Mouse (Mus musculus) hindbrain, embryonic 10.5 days (tissue): ENCODE measurements around the gene Trpv4. TPM values are rescaled to one million over a fixed set of nuclear protein-coding genes. Genes with fewer than 3 reads are reported as not detected.

ENCODE experiments used
- DNase-seq: peaks from one replicate; pipeline ENCODE4 v3.0.0-alpha.2; 2017; ENCODE audit warnings: low spot score
- H3K27ac ChIP-seq: fragments of 300-500 bp; sonication (generic); 2 replicates; pipeline ENCODE4 v1.5.1; 2016; ENCODE audit warnings: mild to moderate bottlenecking, moderate library complexity
- H3K27me3 ChIP-seq: fragments of 300-500 bp; sonication (generic); 2 replicates; pipeline ENCODE4 v1.6.1; 2016; ENCODE audit warnings: mild to moderate bottlenecking; ENCODE audit not compliant: poor library complexity, insufficient read depth, severe bottlenecking
- H3K36me3 ChIP-seq: fragments of 300-500 bp; sonication (generic); 2 replicates; pipeline ENCODE4 v1.6.1; 2016; ENCODE audit warnings: mild to moderate bottlenecking, moderate library complexity
- H3K4me1 ChIP-seq: fragments of 300-500 bp; sonication (generic); replicated peaks from 2 replicates; pipeline ENCODE4 v1.6.1; 2016; ENCODE audit warnings: mild to moderate bottlenecking
- H3K4me3 ChIP-seq: fragments of 300-500 bp; sonication (generic); 2 replicates; pipeline ENCODE4 v1.5.1; 2016; ENCODE audit warnings: mild to moderate bottlenecking, moderate library complexity
- H3K9me3 ChIP-seq: fragments of 300-500 bp; sonication (generic); 2 replicates; pipeline ENCODE4 v1.6.1; 2016; ENCODE audit warnings: mild to moderate bottlenecking, moderate library complexity
- WGBS: fragments of 180-500 bp; shearing (Covaris S2); methylation state at CpG from one replicate; pipeline ENCODE4 v1.1.7; 2016; 5-methylcytosine and 5-hydroxymethylcytosine counted together
- polyA plus RNA-seq: library from polyadenylated mRNA; unstranded; fragments of >200 nt; fragmentation: Nextera tagmentation; extraction: Ambion mirVana; gene quantifications from 2 replicates; pipeline ENCODE4 v1.2.1, GENCODE M21; 2016

Trpv4 gene
- polyA plus RNA-seq, 1 experiment from 2014 or later, result 0.64 TPM

DNA sequence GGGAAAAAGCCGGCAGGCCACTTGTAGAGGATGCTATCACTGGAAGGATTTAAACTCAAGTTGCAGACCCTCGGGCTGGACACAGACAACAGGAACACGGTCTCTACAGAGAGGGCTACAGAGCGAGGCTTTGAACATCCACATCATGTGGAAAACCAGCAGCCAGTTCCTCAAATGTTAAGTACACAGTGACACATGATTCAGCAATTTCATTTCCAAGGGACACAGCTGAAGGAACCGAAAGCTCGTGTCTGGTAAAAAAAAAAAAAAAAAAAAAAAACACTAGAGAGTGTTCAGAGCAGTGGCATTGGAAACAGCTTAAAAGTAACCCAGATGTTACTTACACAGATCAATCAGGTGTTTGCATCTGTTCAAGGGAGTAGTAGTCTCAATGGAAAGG lies 2.8 kb upstream of the Trpv4 start:
- 81% methylated on average over 6 of the region's 6 CpGs for WGBS
- no peak overlapping the region for H3K27ac ChIP-seq
- no peak for DNase-seq
- peaks cover 21% of the 10 kb centered on the region for H3K4me1 ChIP-seq
- no peak overlapping the region for H3K4me3 ChIP-seq
- H3K9me3 ChIP-seq, result no peaks in the 10 kb centered on the region
- no peaks in the 10 kb centered on the region for H3K36me3 ChIP-seq
- peaks cover 49% of the 10 kb centered on the region for H3K27me3 ChIP-seq

- H3K4me3 ChIP-seq, result peak overlapping the region; percentile 55
- peaks cover 14% of the 10 kb centered on the region for H3K4me1 ChIP-seq
- DNase-seq, result no peak
- no peaks in the 10 kb centered on the region for H3K36me3 ChIP-seq
- peaks cover 80% of the 10 kb centered on the region for H3K27me3 ChIP-seq
- H3K27ac ChIP-seq, result no peak overlapping the region
- WGBS, result 31% methylated on average over 10 of the region's 10 CpGs
- H3K9me3 ChIP-seq, result no peaks in the 10 kb centered on the region
Measured at GRCm38 (mm10) chr5:114657426-114657825, 795 bp downstream of the Trpv4 start.

- WGBS, result 79% methylated on average over 7 of the region's 7 CpGs
- H3K27me3 ChIP-seq, result peaks cover 84% of the 10 kb centered on the region
- no peak overlapping the region for H3K27ac ChIP-seq
- no peak overlapping the region for H3K4me3 ChIP-seq
- no peaks in the 10 kb centered on the region for H3K36me3 ChIP-seq
- H3K9me3 ChIP-seq, result no peaks in the 10 kb centered on the region
- H3K4me1 ChIP-seq, result peaks cover 22% of the 10 kb centered on the region
- DNase-seq, result no peak
Measured at GRCm38 (mm10) chr5:114656305-114656704, 1.9 kb downstream of the Trpv4 start.

GRCm38 (mm10) chr5:114655721-114656120 lies 2.5 kb downstream of the Trpv4 start:
- Histone ChIP-seq H3K36me3 (no peaks in the 10 kb centered on the region), H3K9me3 (no peaks in the 10 kb centered on the region), H3K4me3 (no peak overlapping the region), H3K27ac (no peak overlapping the region), H3K27me3 (peaks cover 87% of the 10 kb centered on the region), H3K4me1 (peaks cover 28% of the 10 kb centered on the region)
- no peak for DNase-seq
- 89% methylated on average over 5 of the region's 5 CpGs for WGBS

DNA sequence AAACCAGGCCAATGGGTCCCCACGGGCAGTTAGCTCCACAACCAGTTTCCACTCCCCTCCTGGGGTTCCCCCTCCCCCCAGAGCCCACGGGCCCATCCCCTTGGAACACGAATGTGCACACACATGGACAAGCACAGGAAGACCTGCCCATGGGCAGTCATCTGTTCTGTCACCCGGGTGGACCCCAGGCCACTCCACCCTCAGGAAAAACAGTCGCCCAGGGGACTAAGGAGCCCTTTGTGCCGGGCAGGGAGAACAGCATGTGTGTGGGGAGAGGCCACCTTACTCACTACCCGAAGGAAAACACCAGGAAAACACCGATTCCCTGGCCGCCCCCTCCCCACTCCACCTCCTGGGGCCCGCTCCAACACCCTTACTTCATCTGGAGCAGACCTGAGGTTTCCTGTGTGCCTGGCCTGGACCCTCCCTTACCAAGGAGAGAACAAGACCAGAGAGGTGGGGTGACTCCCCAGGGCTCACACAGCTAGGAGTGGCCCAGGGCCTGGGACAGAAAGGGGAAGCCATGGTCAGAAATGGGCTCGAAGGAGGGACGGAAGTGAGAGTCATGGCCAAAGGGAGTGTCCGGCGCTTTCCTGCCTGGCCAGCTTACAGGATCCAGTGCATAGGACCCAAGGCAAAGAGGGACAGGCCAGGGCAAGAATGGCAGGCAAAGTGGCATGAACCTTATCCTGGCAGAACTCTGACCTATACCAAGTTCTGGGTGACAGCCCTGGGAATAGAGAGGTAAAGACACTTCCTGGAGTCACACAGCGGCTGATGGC lies 4.4 kb downstream of the Trpv4 start:
- Histone ChIP-seq H3K36me3 (no peaks in the 10 kb centered on the region), H3K4me3 (no peak overlapping the region), H3K9me3 (no peaks in the 10 kb centered on the region), H3K4me1 (peaks cover 41% of the 10 kb centered on the region), H3K27ac (no peak overlapping the region), H3K27me3 (peaks cover 87% of the 10 kb centered on the region)
- DNase-seq, result no peak
- WGBS, result 73% methylated on average over 15 of the region's 15 CpGs

GRCm38 (mm10) chr5:114651449-114651848 lies 6.8 kb downstream of the Trpv4 start:
- peaks cover 49% of the 10 kb centered on the region for H3K4me1 ChIP-seq
- peak overlapping the region; percentile 66; the same call in 1 of the 2 replicates for H3K27ac ChIP-seq
- H3K27me3 ChIP-seq, result peaks cover 78% of the 10 kb centered on the region
- WGBS, result 26% methylated on average over 3 of the region's 3 CpGs
- peak overlapping the region; percentile 26; the same call in 1 of the 2 replicates for H3K4me3 ChIP-seq
- no peaks in the 10 kb centered on the region for H3K36me3 ChIP-seq
- no peak for DNase-seq
- no peaks in the 10 kb centered on the region for H3K9me3 ChIP-seq

DNA sequence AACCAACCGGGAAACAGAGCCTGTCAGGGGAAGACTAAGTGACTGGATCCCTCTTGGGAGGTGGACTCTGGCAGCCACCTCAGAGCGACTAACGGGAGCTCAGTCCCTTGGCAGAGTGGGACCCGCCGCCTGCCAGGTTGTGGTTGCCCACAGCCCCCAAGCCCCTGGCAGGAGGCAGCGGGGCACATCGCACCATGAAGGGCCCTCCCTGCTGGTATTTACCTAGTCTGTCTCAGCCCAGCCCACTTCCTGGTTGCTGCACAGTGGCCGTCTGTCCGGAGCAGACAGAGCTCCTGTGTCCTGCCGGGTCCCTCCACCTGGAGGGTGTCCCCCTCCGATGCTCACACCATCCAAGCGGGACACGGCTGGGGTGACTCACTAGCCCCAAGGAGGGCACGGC lies 7.2 kb downstream of the Trpv4 start:
- Histone ChIP-seq H3K27ac (peak overlapping the region; percentile 66), H3K36me3 (no peaks in the 10 kb centered on the region), H3K4me3 (peak overlapping the region; percentile 26; the same call in 1 of the 2 replicates), H3K27me3 (peaks cover 75% of the 10 kb centered on the region), H3K4me1 (peaks cover 49% of the 10 kb centered on the region), H3K9me3 (no peaks in the 10 kb centered on the region)
- WGBS, result 40% methylated on average over 14 of the region's 14 CpGs
- DNase-seq, result no peak

- H3K4me3 ChIP-seq, result no peak overlapping the region
- peaks cover 54% of the 10 kb centered on the region for H3K27me3 ChIP-seq
- H3K9me3 ChIP-seq, result no peaks in the 10 kb centered on the region
- no peak for DNase-seq
- H3K4me1 ChIP-seq, result peaks cover 57% of the 10 kb centered on the region
- no peaks in the 10 kb centered on the region for H3K36me3 ChIP-seq
- H3K27ac ChIP-seq, result 0 out of 2 replicates have a peak overlapping the region, but pooled peaks have one; percentile 14
- WGBS, result 75% methylated on average over 11 of the region's 11 CpGs
Measured at GRCm38 (mm10) chr5:114648728-114649311, 9.4 kb downstream of the Trpv4 start.

- Histone ChIP-seq H3K27me3 (peaks cover 45% of the 10 kb centered on the region), H3K27ac (peak overlapping the region; percentile 73)
- 6% methylated on average over 27 of the region's 27 CpGs for WGBS
Measured at GRCm38 (mm10) chr5:114647211-114647974, 10.8 kb downstream of the Trpv4 start.

GRCm38 (mm10) chr5:114645916-114646315 lies 12.3 kb downstream of the Trpv4 start:
- peaks cover 42% of the 10 kb centered on the region for H3K27me3 ChIP-seq
- H3K27ac ChIP-seq, result no peak overlapping the region

More at GRCm38 (mm10) chr5:114647211-114647974, 10.8 kb downstream of the Trpv4 start:
- Histone ChIP-seq H3K4me3 (peak overlapping the region; percentile 44), H3K36me3 (no peaks in the 10 kb centered on the region), H3K4me1 (peaks cover 57% of the 10 kb centered on the region), H3K9me3 (no peaks in the 10 kb centered on the region)
- peak; percentile 59 for DNase-seq

DNA sequence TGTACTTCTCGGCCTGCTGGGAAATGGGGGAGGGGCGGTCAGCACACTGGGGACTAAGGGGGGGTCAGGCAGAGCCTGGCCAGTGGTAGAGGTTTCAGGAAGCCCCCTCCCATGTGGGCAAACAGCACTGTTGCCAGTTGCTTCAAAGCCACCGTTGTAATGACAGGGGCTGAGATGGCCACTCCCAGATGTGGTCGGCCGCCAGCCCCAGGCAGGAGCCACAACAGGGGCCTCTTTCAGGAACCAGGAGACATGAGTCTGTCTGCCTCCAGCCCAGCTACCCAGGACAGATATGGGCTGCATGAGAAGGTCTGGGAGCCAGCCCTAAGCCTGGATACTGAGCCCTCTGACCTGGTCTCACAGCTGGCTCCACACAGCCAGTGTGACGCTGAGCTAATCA lies 13.3 kb downstream of the Trpv4 start:
- Histone ChIP-seq H3K27me3 (peaks cover 42% of the 10 kb centered on the region), H3K36me3 (no peaks in the 10 kb centered on the region), H3K9me3 (no peaks in the 10 kb centered on the region), H3K4me1 (peaks cover 39% of the 10 kb centered on the region), H3K27ac (no peak overlapping the region), H3K4me3 (no peak overlapping the region)
- DNase-seq, result no peak
- WGBS, result 57% methylated on average over 6 of the region's 6 CpGs

More at GRCm38 (mm10) chr5:114645916-114646315, 12.3 kb downstream of the Trpv4 start:
- Histone ChIP-seq H3K4me1 (peaks cover 45% of the 10 kb centered on the region), H3K4me3 (no peak overlapping the region), H3K9me3 (no peaks in the 10 kb centered on the region), H3K36me3 (no peaks in the 10 kb centered on the region)
- DNase-seq, result no peak
- 86% methylated on average over 5 of the region's 5 CpGs for WGBS

GRCm38 (mm10) chr5:114640809-114641208 lies 17.4 kb downstream of the Trpv4 start:
- Histone ChIP-seq H3K4me3 (no peak overlapping the region), H3K4me1 (peaks cover 24% of the 10 kb centered on the region), H3K36me3 (no peaks in the 10 kb centered on the region), H3K9me3 (no peaks in the 10 kb centered on the region), H3K27ac (no peak overlapping the region), H3K27me3 (peaks cover 37% of the 10 kb centered on the region)
- 85% methylated on average over 10 of the region's 10 CpGs for WGBS
- no peak for DNase-seq

- 0 out of 2 replicates have a peak overlapping the region, but pooled peaks have one; percentile 29 for H3K27ac ChIP-seq
- H3K9me3 ChIP-seq, result no peaks in the 10 kb centered on the region
- peaks cover 42% of the 10 kb centered on the region for H3K27me3 ChIP-seq
- WGBS, result 33% methylated on average over 7 of the region's 7 CpGs
- H3K4me1 ChIP-seq, result peaks cover 17% of the 10 kb centered on the region
- DNase-seq, result no peak
- H3K36me3 ChIP-seq, result no peaks in the 10 kb centered on the region
- peak overlapping the region; percentile 36 for H3K4me3 ChIP-seq
Measured at GRCm38 (mm10) chr5:114639645-114639957, 18.6 kb downstream of the Trpv4 start.
